In genomic region chr10:106469855-106470532, GRCm38 (mm10) we compare ENCODE assay signal across 8 mouse cellular contexts. TPM values are rescaled to one million over a fixed set of nuclear protein-coding genes. Genes with fewer than 3 reads are reported as not detected.
DNase-seq lines count a peak whose midpoint lies in the region; ATAC-seq and TF ChIP-seq lines count a peak whose summit lies in the region.

TSS of gene Ppfia2 (plus strand) at chr10:106470339.

- peak; percentile 72 for DNase-seq in hindbrain, embryonic 10.5 days (ENCODE audit: low spot score)
- peak; percentile 30 for DNase-seq in layer of hippocampus, adult 9-10 months (ENCODE audit: low spot score)
- no peak for DNase-seq in liver, postnatal 0 days
- peak; percentile 75 to 81 for DNase-seq in right cerebral cortex, adult 2 months (ENCODE audit: low spot score in 2 of 2)
- no peak for DNase-seq in urinary bladder, postnatal 4 days (ENCODE audit: low spot score in 2 of 2)

- no peak within 1 kb of the TSS for H3K9ac ChIP-seq in ES-Bruce4 (ENCODE audit: low read depth, poor library complexity, severe bottlenecking)
- peak within 1 kb of the TSS; percentile 73 for H3K9ac ChIP-seq in forebrain, embryonic 13.5 days
- no peak within 1 kb of the TSS for H3K9ac ChIP-seq in liver, postnatal 0 days (replicated peaks)

- under 1% methylated on average over 30 of the region's 30 CpGs for WGBS in forebrain, embryonic 13.5 days
- under 1% methylated on average over 30 of the region's 30 CpGs for WGBS in hindbrain, embryonic 10.5 days
- 1% methylated on average over 30 of the region's 30 CpGs for WGBS in liver, postnatal 0 days (ENCODE audit: insufficient replicate concordance)

- ATAC-seq in cerebellum, adult (ENCODE audit: insufficient number of reproducible peaks, low FRiP score, low TSS enrichment) = peak; percentile 77
- ATAC-seq in forebrain, embryonic 13.5 days = peak; percentile 88
- no peak for ATAC-seq in liver, postnatal 0 days

- no peak for TF ChIP-seq CTCF in ES-Bruce4 (IDR thresholded peaks at IDR 0.05; ENCODE audit: low read depth, low read length)
- TF ChIP-seq CTCF in liver, postnatal 0 days (IDR thresholded peaks at IDR 0.05; ENCODE audit: low read depth) = no peak

- no peaks in the 10 kb centered on the region; the same call in 1 of the 2 replicates for H3K27me3 ChIP-seq in ES-Bruce4 (ENCODE audit: control insufficient read depth, insufficient read depth, low read length, poor library complexity, severe bottlenecking)
- H3K27me3 ChIP-seq in forebrain, embryonic 13.5 days = no peaks in the 10 kb centered on the region
- peaks cover 41% of the 10 kb centered on the region for H3K27me3 ChIP-seq in hindbrain, embryonic 10.5 days (ENCODE audit: insufficient read depth, poor library complexity, severe bottlenecking)
- H3K27me3 ChIP-seq in liver, postnatal 0 days (ENCODE audit: insufficient read depth, low read length) = peaks cover 20% of the 10 kb centered on the region

- no peak for TF ChIP-seq EP300 in ES-Bruce4 (IDR thresholded peaks at IDR 0.05; ENCODE audit: insufficient read depth, low read depth, low read length)
- no peak for TF ChIP-seq EP300 in liver, postnatal 0 days (IDR thresholded peaks at IDR 0.05; ENCODE audit: low read depth)

- no peak within 1 kb of the TSS for H3K27ac ChIP-seq in ES-Bruce4 (ENCODE audit: insufficient read depth, low read length)
- H3K27ac ChIP-seq in forebrain, embryonic 13.5 days = peak within 1 kb of the TSS; percentile 78
- H3K27ac ChIP-seq in hindbrain, embryonic 10.5 days = peak within 1 kb of the TSS; percentile 77
- no peak within 1 kb of the TSS for H3K27ac ChIP-seq in liver, postnatal 0 days (ENCODE audit: low read depth)

- no peak for TF ChIP-seq POLR2A in ES-Bruce4 (IDR thresholded peaks at IDR 0.05; ENCODE audit: insufficient read depth, low read length)

- peak within 1 kb of the TSS; percentile 77 for H3K4me2 ChIP-seq in forebrain, embryonic 13.5 days
- peak within 1 kb of the TSS; percentile 55 for H3K4me2 ChIP-seq in liver, postnatal 0 days (ENCODE audit: low read depth, low read length)

- no peaks in the 10 kb centered on the region for H3K36me3 ChIP-seq in ES-Bruce4 (ENCODE audit: control insufficient read depth, insufficient read depth, low read length, poor library complexity, severe bottlenecking)
- no peaks in the 10 kb centered on the region for H3K36me3 ChIP-seq in forebrain, embryonic 13.5 days (ENCODE audit: poor library complexity, severe bottlenecking)
- no peaks in the 10 kb centered on the region for H3K36me3 ChIP-seq in hindbrain, embryonic 10.5 days
- H3K36me3 ChIP-seq in liver, postnatal 0 days (replicated peaks; ENCODE audit: insufficient read depth, low read length) = no peaks in the 10 kb centered on the region

- H3K4me1 ChIP-seq in ES-Bruce4 (ENCODE audit: control insufficient read depth, insufficient read depth, low read length) = no peaks in the 10 kb centered on the region
- peaks cover 7% of the 10 kb centered on the region; the same call in 1 of the 2 replicates for H3K4me1 ChIP-seq in forebrain, embryonic 13.5 days
- H3K4me1 ChIP-seq in hindbrain, embryonic 10.5 days (replicated peaks) = peaks cover 21% of the 10 kb centered on the region
- no peaks in the 10 kb centered on the region for H3K4me1 ChIP-seq in liver, postnatal 0 days (ENCODE audit: insufficient read depth)

- H3K9me3 ChIP-seq in ES-Bruce4 (replicated peaks; ENCODE audit: control insufficient read depth, insufficient read depth, low read length, poor library complexity, severe bottlenecking) = no peaks in the 10 kb centered on the region
- no peaks in the 10 kb centered on the region for H3K9me3 ChIP-seq in forebrain, embryonic 13.5 days (replicated peaks)
- no peaks in the 10 kb centered on the region for H3K9me3 ChIP-seq in hindbrain, embryonic 10.5 days
- H3K9me3 ChIP-seq in liver, postnatal 0 days (ENCODE audit: low read length) = no peaks in the 10 kb centered on the region

- H3K4me3 ChIP-seq in ES-Bruce4 (ENCODE audit: low read depth, low read length) = peak within 1 kb of the TSS; percentile 48
- peak within 1 kb of the TSS; percentile 69 for H3K4me3 ChIP-seq in forebrain, embryonic 13.5 days
- peak within 1 kb of the TSS; percentile 65 for H3K4me3 ChIP-seq in hindbrain, embryonic 10.5 days
- H3K4me3 ChIP-seq in liver, postnatal 0 days (ENCODE audit: low read depth, low read length) = peak within 1 kb of the TSS; percentile 36

RNA-seq across cellular contexts. Expression of gene Ppfia2, which starts in this region (rescaled TPM):
- polyA plus RNA-seq in ES-Bruce4 (2011; ENCODE audit: insufficient read depth, insufficient read length, low read depth, missing spikeins) = not detected in 2 replicates
- 16.2 and 16.5 TPM in 2 replicates for polyA plus RNA-seq in forebrain, embryonic 13.5 days (2015; fragmentation: Nextera tagmentation; extraction: Ambion mirVana)
- 0.90 and 2.7 TPM in 2 replicates for polyA plus RNA-seq in hindbrain, embryonic 10.5 days (2016; fragmentation: Nextera tagmentation; extraction: Ambion mirVana)
- polyA plus RNA-seq in liver, postnatal 0 days (2015; fragmentation: Nextera tagmentation; extraction: Ambion mirVana) = 0.02 and 0.05 TPM in 2 replicates

Comparison
In these comparisons a context has a peak if more than half of its experiments do, and no peak if none do; other contexts are left out.
1. H3K27ac ChIP-seq: peak in forebrain, embryonic 13.5 days (single experiment) and hindbrain, embryonic 10.5 days (single experiment); none in ES-Bruce4 (single experiment) and liver, postnatal 0 days (single experiment).
2. DNase-seq: peak in hindbrain, embryonic 10.5 days (single experiment), layer of hippocampus, adult 9-10 months (single experiment) and right cerebral cortex, adult 2 months (2 of 2); none in liver, postnatal 0 days (single experiment) and urinary bladder, postnatal 4 days (0 of 2).
3. Peak in every context shown above with its lines, with median percentiles within 50 percentile points of each other: H3K4me3 ChIP-seq.